Mouse (Mus musculus): ENCODE data around the gene Scrn3. TPM values are rescaled to one million over a fixed set of nuclear protein-coding genes. Genes with fewer than 3 reads are reported as not detected.

The Scrn3 gene
- polyA plus RNA-seq, 1 experiment from 2014 or later: 19.2 TPM

DNA sequence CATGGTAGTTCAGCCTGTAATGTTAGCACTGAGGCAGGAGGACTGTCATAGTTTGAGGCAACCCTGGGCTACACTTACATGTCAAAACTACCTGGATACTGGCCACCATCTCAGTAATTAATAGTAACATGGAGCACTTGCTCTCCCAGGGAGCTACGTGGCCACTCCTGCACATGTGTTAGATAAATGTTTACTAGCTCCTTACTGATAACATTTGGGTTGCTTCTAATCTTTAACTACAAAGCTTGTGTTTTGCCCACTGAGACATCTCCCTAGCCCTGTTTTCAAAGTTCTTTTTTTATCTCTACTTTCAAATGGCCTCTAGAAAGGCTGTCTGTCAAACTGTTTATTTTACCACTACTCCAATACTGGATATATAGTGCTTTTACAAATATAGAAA lies 10.4 kb upstream of the Scrn3 start:
- no peak overlapping the region for H3K4me3 ChIP-seq (ENCODE audit: low read length)
- no peaks in the 10 kb centered on the region for H3K9me3 ChIP-seq (replicated peaks; ENCODE audit: control insufficient read depth, low read length)
- no peak overlapping the region for H3K27ac ChIP-seq (ENCODE audit: low read length)
- 56% methylated on average over 1 of the region's 1 CpGs for WGBS
- no peaks in the 10 kb centered on the region for H3K4me1 ChIP-seq (ENCODE audit: control insufficient read depth, insufficient read depth, low read length)
- no peak for ATAC-seq (replicated peaks; ENCODE audit: extremely low read depth, insufficient read depth, low FRiP score)
- H3K9ac ChIP-seq (ENCODE audit: low read length): no peak overlapping the region
- H3K27me3 ChIP-seq (ENCODE audit: control insufficient read depth, insufficient read depth, low read length): no peaks in the 10 kb centered on the region
- H3K4me2 ChIP-seq (ENCODE audit: low read depth, low read length): no peak overlapping the region
- H3K36me3 ChIP-seq (ENCODE audit: control insufficient read depth, insufficient read depth): peaks cover 30% of the 10 kb centered on the region

GRCm38 (mm10) chr2:73302722-73303121 lies 9.7 kb upstream of the Scrn3 start:
- H3K4me3 ChIP-seq (ENCODE audit: low read length): no peak overlapping the region
- no peak overlapping the region for H3K27ac ChIP-seq (ENCODE audit: low read length)
- peaks cover 36% of the 10 kb centered on the region for H3K36me3 ChIP-seq (ENCODE audit: control insufficient read depth, insufficient read depth)
- H3K4me2 ChIP-seq (ENCODE audit: low read depth, low read length): no peak overlapping the region
- WGBS: 91% methylated on average over 9 of the region's 9 CpGs
- no peaks in the 10 kb centered on the region for H3K27me3 ChIP-seq (ENCODE audit: control insufficient read depth, insufficient read depth, low read length)
- H3K9me3 ChIP-seq (replicated peaks; ENCODE audit: control insufficient read depth, low read length): no peaks in the 10 kb centered on the region
- H3K4me1 ChIP-seq (ENCODE audit: control insufficient read depth, insufficient read depth, low read length): no peaks in the 10 kb centered on the region
- H3K9ac ChIP-seq (ENCODE audit: low read length): no peak overlapping the region
- no peak for ATAC-seq (replicated peaks; ENCODE audit: extremely low read depth, insufficient read depth, low FRiP score)

- no peak overlapping the region for H3K9ac ChIP-seq (ENCODE audit: low read length)
- H3K27ac ChIP-seq (ENCODE audit: low read length): no peak overlapping the region
- ATAC-seq (replicated peaks; ENCODE audit: extremely low read depth, insufficient read depth, low FRiP score): no peak
- H3K4me3 ChIP-seq (ENCODE audit: low read length): no peak overlapping the region
- H3K36me3 ChIP-seq (ENCODE audit: control insufficient read depth, insufficient read depth): peaks cover 47% of the 10 kb centered on the region
- 87% methylated on average over 5 of the region's 5 CpGs for WGBS
- no peaks in the 10 kb centered on the region for H3K9me3 ChIP-seq (replicated peaks; ENCODE audit: control insufficient read depth, low read length)
- no peak overlapping the region for H3K4me2 ChIP-seq (ENCODE audit: low read depth, low read length)
- H3K4me1 ChIP-seq (ENCODE audit: control insufficient read depth, insufficient read depth, low read length): no peaks in the 10 kb centered on the region
- H3K27me3 ChIP-seq (ENCODE audit: control insufficient read depth, insufficient read depth, low read length): no peaks in the 10 kb centered on the region
Observed at GRCm38 (mm10) chr2:73304506-73304905, 7.9 kb upstream of the Scrn3 start.

DNA sequence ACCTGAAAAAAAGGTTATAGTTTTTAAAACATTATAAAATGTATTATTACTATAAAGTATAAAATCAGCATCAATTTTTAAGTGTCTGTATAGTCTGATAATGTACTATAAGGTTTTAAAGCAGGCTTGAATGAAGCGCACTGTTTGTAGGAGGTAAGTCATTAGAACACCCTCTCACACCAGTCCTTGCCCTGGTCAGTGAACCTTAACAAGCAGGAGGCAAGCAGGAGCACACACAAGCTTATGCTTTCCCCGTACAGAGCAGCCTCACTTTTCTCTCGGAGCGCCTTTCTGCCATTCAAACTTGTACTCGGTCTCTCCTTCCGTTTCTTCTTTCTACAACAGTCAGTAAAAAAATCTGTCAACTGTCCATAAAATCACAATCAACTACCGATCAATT lies 6.4 kb upstream of the Scrn3 start:
- H3K9ac ChIP-seq (ENCODE audit: low read length): no peak overlapping the region
- H3K27ac ChIP-seq (ENCODE audit: low read length): no peak overlapping the region
- H3K4me3 ChIP-seq (ENCODE audit: low read length): no peak overlapping the region
- H3K4me2 ChIP-seq (ENCODE audit: low read depth, low read length): no peak overlapping the region
- H3K9me3 ChIP-seq (replicated peaks; ENCODE audit: control insufficient read depth, low read length): no peaks in the 10 kb centered on the region
- 89% methylated on average over 7 of the region's 7 CpGs for WGBS
- no peaks in the 10 kb centered on the region for H3K27me3 ChIP-seq (ENCODE audit: control insufficient read depth, insufficient read depth, low read length)
- H3K4me1 ChIP-seq (ENCODE audit: control insufficient read depth, insufficient read depth, low read length): peaks cover 1% of the 10 kb centered on the region; the same call in 1 of the 2 replicates
- H3K36me3 ChIP-seq (ENCODE audit: control insufficient read depth, insufficient read depth): peaks cover 49% of the 10 kb centered on the region
- no peak for ATAC-seq (replicated peaks; ENCODE audit: extremely low read depth, insufficient read depth, low FRiP score)

GRCm38 (mm10) chr2:73313117-73313501 lies 708 bp downstream of the Scrn3 start:
- Histone ChIP-seq H3K9me3 (replicated peaks; ENCODE audit: control insufficient read depth, low read length) (no peaks in the 10 kb centered on the region), H3K27ac (ENCODE audit: low read length) (peak overlapping the region; percentile 94), H3K9ac (ENCODE audit: low read length) (peak overlapping the region; percentile 85), H3K4me3 (ENCODE audit: low read length) (peak overlapping the region; percentile 96), H3K36me3 (ENCODE audit: control insufficient read depth, insufficient read depth) (peaks cover 15% of the 10 kb centered on the region), H3K27me3 (ENCODE audit: control insufficient read depth, insufficient read depth, low read length) (no peaks in the 10 kb centered on the region), H3K4me2 (ENCODE audit: low read depth, low read length) (peak overlapping the region; percentile 72), H3K4me1 (ENCODE audit: control insufficient read depth, insufficient read depth, low read length) (peaks cover 12% of the 10 kb centered on the region)
- peak; percentile 64 for ATAC-seq (replicated peaks; ENCODE audit: extremely low read depth, insufficient read depth, low FRiP score)
- WGBS: 16% methylated on average over 14 of the region's 14 CpGs

DNA sequence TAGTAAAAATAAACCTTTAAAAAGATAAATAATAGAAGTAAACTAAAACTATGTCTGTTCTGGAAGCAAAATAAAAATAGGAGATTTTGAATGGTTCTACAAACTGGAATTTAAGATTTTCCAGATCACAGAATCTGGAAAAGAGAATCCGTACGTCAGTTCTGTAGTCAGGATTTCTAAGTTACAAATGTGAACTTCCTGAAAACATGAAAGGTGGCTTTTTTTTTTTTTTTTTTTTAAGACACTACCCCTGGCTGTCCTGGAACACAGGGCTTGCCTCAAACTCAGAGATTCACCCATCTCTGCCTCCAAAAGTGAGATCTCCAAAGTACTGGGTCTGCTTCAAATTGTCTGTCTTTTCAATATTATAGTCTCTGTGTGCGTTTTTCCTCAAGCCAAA lies 1.9 kb downstream of the Scrn3 start:
- no peak overlapping the region for H3K4me2 ChIP-seq (ENCODE audit: low read depth, low read length)
- no peaks in the 10 kb centered on the region for H3K27me3 ChIP-seq (ENCODE audit: control insufficient read depth, insufficient read depth, low read length)
- peaks cover 7% of the 10 kb centered on the region; the same call in 1 of the 2 replicates for H3K36me3 ChIP-seq (ENCODE audit: control insufficient read depth, insufficient read depth)
- H3K4me1 ChIP-seq (ENCODE audit: control insufficient read depth, insufficient read depth, low read length): peaks cover 12% of the 10 kb centered on the region
- H3K4me3 ChIP-seq (ENCODE audit: low read length): no peak overlapping the region
- WGBS: 91% methylated on average over 3 of the region's 3 CpGs
- no peak for ATAC-seq (replicated peaks; ENCODE audit: extremely low read depth, insufficient read depth, low FRiP score)
- no peak overlapping the region for H3K9ac ChIP-seq (ENCODE audit: low read length)
- no peak overlapping the region for H3K27ac ChIP-seq (ENCODE audit: low read length)
- no peaks in the 10 kb centered on the region for H3K9me3 ChIP-seq (replicated peaks; ENCODE audit: control insufficient read depth, low read length)

- Histone ChIP-seq H3K4me1 (ENCODE audit: control insufficient read depth, insufficient read depth, low read length) (peaks cover 6% of the 10 kb centered on the region; the same call in 1 of the 2 replicates), H3K9me3 (replicated peaks; ENCODE audit: control insufficient read depth, low read length) (no peaks in the 10 kb centered on the region), H3K27ac (ENCODE audit: low read length) (no peak overlapping the region), H3K9ac (ENCODE audit: low read length) (no peak overlapping the region), H3K36me3 (ENCODE audit: control insufficient read depth, insufficient read depth) (0 out of 2 replicates have a peak, but pooled peaks cover 2% of the 10 kb centered on the region), H3K27me3 (ENCODE audit: control insufficient read depth, insufficient read depth, low read length) (no peaks in the 10 kb centered on the region), H3K4me2 (ENCODE audit: low read depth, low read length) (no peak overlapping the region), H3K4me3 (ENCODE audit: low read length) (no peak overlapping the region)
- 94% methylated on average over 9 of the region's 9 CpGs for WGBS
- no peak for ATAC-seq (replicated peaks; ENCODE audit: extremely low read depth, insufficient read depth, low FRiP score)
Observed at GRCm38 (mm10) chr2:73317426-73317825, 5.0 kb downstream of the Scrn3 start.

DNA sequence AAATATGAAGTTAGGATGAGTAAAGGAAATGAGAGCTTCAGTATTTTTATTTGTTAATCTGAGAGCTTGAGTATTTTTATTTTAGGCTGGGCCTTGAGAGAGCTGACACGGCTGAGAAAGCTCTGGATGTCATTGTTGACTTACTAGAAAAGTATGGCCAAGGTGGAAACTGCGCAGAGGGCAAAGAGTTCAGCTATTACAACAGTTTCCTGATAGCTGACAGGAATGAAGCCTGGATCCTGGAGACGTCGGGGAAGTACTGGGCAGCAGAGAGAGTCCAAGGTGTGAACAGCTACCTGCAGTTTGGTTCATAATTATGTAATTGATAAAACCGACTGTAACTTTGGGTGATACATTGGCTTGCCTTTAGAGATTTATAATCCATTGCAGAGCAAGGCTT lies 6.8 kb downstream of the Scrn3 start:
- 0 out of 2 replicates have a peak, but pooled peaks cover 2% of the 10 kb centered on the region for H3K36me3 ChIP-seq (ENCODE audit: control insufficient read depth, insufficient read depth)
- no peaks in the 10 kb centered on the region for H3K9me3 ChIP-seq (replicated peaks; ENCODE audit: control insufficient read depth, low read length)
- WGBS: 78% methylated on average over 5 of the region's 5 CpGs
- no peak overlapping the region for H3K4me2 ChIP-seq (ENCODE audit: low read depth, low read length)
- H3K4me1 ChIP-seq (ENCODE audit: control insufficient read depth, insufficient read depth, low read length): no peaks in the 10 kb centered on the region
- no peaks in the 10 kb centered on the region for H3K27me3 ChIP-seq (ENCODE audit: control insufficient read depth, insufficient read depth, low read length)
- ATAC-seq (replicated peaks; ENCODE audit: extremely low read depth, insufficient read depth, low FRiP score): no peak
- no peak overlapping the region for H3K27ac ChIP-seq (ENCODE audit: low read length)
- no peak overlapping the region for H3K4me3 ChIP-seq (ENCODE audit: low read length)
- H3K9ac ChIP-seq (ENCODE audit: low read length): no peak overlapping the region

GRCm38 (mm10) chr2:73322991-73323390 lies 10.6 kb downstream of the Scrn3 start:
- H3K9ac ChIP-seq (ENCODE audit: low read length): no peak overlapping the region
- H3K4me2 ChIP-seq (ENCODE audit: low read depth, low read length): no peak overlapping the region
- H3K36me3 ChIP-seq (ENCODE audit: control insufficient read depth, insufficient read depth): 0 out of 2 replicates have a peak, but pooled peaks cover 2% of the 10 kb centered on the region
- H3K27ac ChIP-seq (ENCODE audit: low read length): no peak overlapping the region
- H3K9me3 ChIP-seq (replicated peaks; ENCODE audit: control insufficient read depth, low read length): no peaks in the 10 kb centered on the region
- no peak for ATAC-seq (replicated peaks; ENCODE audit: extremely low read depth, insufficient read depth, low FRiP score)
- H3K4me3 ChIP-seq (ENCODE audit: low read length): no peak overlapping the region
- no peaks in the 10 kb centered on the region for H3K27me3 ChIP-seq (ENCODE audit: control insufficient read depth, insufficient read depth, low read length)
- no peaks in the 10 kb centered on the region for H3K4me1 ChIP-seq (ENCODE audit: control insufficient read depth, insufficient read depth, low read length)
- 61% methylated on average over 12 of the region's 12 CpGs for WGBS

All from heart, embryonic 16.5 days (tissue).